Mouse (Mus musculus) gastrocnemius, adult 18-20 months (tissue): ENCODE measurements around the gene Gpr33. TPM values are rescaled to one million over a fixed set of nuclear protein-coding genes. Genes with fewer than 3 reads are reported as not detected.

Experiments
- DNase-seq: peaks from one replicate; pipeline ENCODE4 v3.0.0; 2021; ENCODE audit warnings: low spot score
- total RNA-seq, 2 experiments: library from RNA; stranded (reverse); gene quantifications; 2 replicates each; pipeline ENCODE4 v1.2.3; 2021

Gene Gpr33
- total RNA-seq, 2 experiments from 2014 or later: not detected

- DNase-seq: peak; percentile 71
Observed at GRCm38 (mm10) chr12:51985826-51986225, 42.0 kb downstream of the Gpr33 start.

- DNase-seq: no peak
Observed at GRCm38 (mm10) chr12:51985163-51985748, 42.6 kb downstream of the Gpr33 start.

- no peak for DNase-seq
Observed at GRCm38 (mm10) chr12:51983625-51984024, 44.2 kb downstream of the Gpr33 start.

- DNase-seq: no peak
Observed at GRCm38 (mm10) chr12:51976531-51976930, 51.3 kb downstream of the Gpr33 start.

- DNase-seq: no peak
Observed at GRCm38 (mm10) chr12:51974381-51974780, 53.5 kb downstream of the Gpr33 start.

Other genes with a start within 250 kb of the Gpr33 start
- gene Hectd1, start 198.5 kb downstream of the Gpr33 start, total RNA-seq: 10 to 100 TPM; 84.3 to 90.9 TPM
- 10 to 100 TPM; 22.7 to 27.2 TPM for gene Heatr5a, start 56.7 kb downstream of the Gpr33 start, total RNA-seq
- 1 to 10 TPM; 4.6 to 5.0 TPM for gene Dtd2, start 21.6 kb downstream of the Gpr33 start, total RNA-seq
- 1 to 10 TPM; 4.4 to 6.7 TPM for gene Nubpl, start 69.7 kb upstream of the Gpr33 start, total RNA-seq